Mouse (Mus musculus): ENCODE measurements around the gene Aifm3. TPM values are rescaled to one million over a fixed set of nuclear protein-coding genes. Genes with fewer than 3 reads are reported as not detected.
A peak's percentile ranks its signal among the peaks of the same experiment; 100 is the strongest.

Aifm3 gene
- total and polyA plus RNA-seq, 2 experiments from 2014 or later = 12.7 to 21.8 TPM

DNA sequence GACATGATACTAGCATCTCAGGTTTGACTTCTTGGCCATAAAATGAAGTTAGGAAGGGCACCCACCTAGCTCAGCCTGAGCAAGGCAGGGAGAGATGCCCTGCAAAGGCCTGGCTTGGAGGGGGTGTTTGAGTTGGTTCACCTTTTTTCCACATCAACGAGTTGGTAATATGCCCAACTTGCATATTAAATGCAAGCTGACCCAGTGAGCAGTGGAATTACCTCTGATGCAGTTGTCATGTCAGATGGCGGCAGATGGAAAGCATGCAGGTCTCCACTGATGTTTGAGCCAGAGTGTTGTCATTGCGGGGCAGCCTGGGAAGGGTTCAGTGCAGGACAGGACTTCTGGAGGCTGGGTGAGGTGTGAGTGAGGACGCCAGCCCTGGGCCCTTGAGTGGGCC, 22.0 kb downstream of the Aifm3 start:
- WGBS = 95% methylated on average over 4 of the region's 4 CpGs
- no peak overlapping the region for H3K4me3 ChIP-seq (ENCODE audit: low read depth, low read length)
- peaks cover 37% of the 10 kb centered on the region for H3K36me3 ChIP-seq (ENCODE audit: insufficient read depth)
- H3K4me1 ChIP-seq (ENCODE audit: insufficient read depth) = peaks cover 12% of the 10 kb centered on the region; the same call in 1 of the 2 replicates
- ATAC-seq (no peak), DNase-seq (no peak)
- no peak overlapping the region for H3K27ac ChIP-seq (ENCODE audit: low read depth, low read length)
- H3K9me3 ChIP-seq (ENCODE audit: low read length) = no peaks in the 10 kb centered on the region
- H3K27me3 ChIP-seq (ENCODE audit: insufficient read depth, low read length) = no peaks in the 10 kb centered on the region
- TF ChIP-seq CTCF (IDR thresholded peaks at IDR 0.05; ENCODE audit: low read depth) = no peak
- no peak overlapping the region for H3K9ac ChIP-seq
- H3K4me2 ChIP-seq (ENCODE audit: low read depth) = no peak overlapping the region

DNA sequence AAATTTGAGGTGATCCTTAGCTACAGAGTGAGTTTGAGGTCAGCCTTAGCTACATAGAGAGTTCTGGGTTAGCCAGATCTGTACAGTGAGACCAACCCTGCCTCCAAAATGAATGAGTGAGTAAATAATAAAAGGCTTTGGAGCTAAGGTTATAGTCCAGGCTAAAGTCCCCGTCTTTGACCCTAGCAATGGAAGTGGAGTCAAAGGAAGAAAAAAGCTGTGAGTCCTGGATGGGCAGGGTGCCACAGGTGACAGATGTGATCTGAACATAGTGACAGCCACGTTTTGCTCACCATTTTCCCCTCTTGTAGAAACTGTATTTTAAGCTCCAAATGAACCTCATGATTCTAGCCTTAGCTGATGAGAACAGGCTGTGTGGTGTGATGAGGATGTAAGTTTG, 29.5 kb downstream of the Aifm3 start:
- no peak for TF ChIP-seq CTCF (IDR thresholded peaks at IDR 0.05; ENCODE audit: low read depth)
- no peak for ATAC-seq
- Histone ChIP-seq H3K9me3 (ENCODE audit: low read length) (no peaks in the 10 kb centered on the region), H3K27me3 (ENCODE audit: insufficient read depth, low read length) (no peaks in the 10 kb centered on the region), H3K4me2 (ENCODE audit: low read depth) (no peak overlapping the region), H3K4me3 (ENCODE audit: low read depth, low read length) (no peak overlapping the region), H3K27ac (ENCODE audit: low read depth, low read length) (no peak overlapping the region), H3K36me3 (ENCODE audit: insufficient read depth) (peaks cover 87% of the 10 kb centered on the region), H3K9ac (no peak overlapping the region), H3K4me1 (ENCODE audit: insufficient read depth) (no peaks in the 10 kb centered on the region)
- DNase-seq = no peak
- 86% methylated on average over 2 of the region's 2 CpGs for WGBS

DNA sequence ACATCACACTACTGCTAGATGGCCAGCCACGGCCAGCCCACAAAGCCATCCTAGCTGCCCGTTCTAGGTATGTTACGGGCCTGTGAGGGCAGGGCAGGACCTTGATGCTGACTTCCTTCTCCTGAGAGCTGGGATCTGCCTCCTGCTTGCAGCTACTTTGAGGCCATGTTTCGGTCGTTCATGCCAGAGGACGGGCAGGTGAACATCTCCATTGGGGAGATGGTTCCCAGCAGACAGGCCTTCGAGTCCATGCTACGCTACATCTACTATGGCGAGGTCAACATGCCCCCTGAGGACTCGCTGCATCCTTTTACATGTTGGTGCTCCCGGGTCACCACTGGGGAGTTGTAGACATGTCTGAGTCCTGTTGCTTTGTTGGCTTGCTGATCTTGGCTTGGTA, 34.7 kb downstream of the Aifm3 start:
- Histone ChIP-seq H3K27me3 (ENCODE audit: insufficient read depth, low read length) (no peaks in the 10 kb centered on the region), H3K9ac (no peak overlapping the region), H3K4me3 (ENCODE audit: low read depth, low read length) (no peak overlapping the region), H3K27ac (ENCODE audit: low read depth, low read length) (no peak overlapping the region), H3K36me3 (ENCODE audit: insufficient read depth) (peaks cover 96% of the 10 kb centered on the region), H3K4me2 (ENCODE audit: low read depth) (no peak overlapping the region), H3K9me3 (ENCODE audit: low read length) (no peaks in the 10 kb centered on the region), H3K4me1 (ENCODE audit: insufficient read depth) (no peaks in the 10 kb centered on the region)
- ATAC-seq (no peak), DNase-seq (no peak)
- 95% methylated on average over 11 of the region's 11 CpGs for WGBS
- TF ChIP-seq CTCF (IDR thresholded peaks at IDR 0.05; ENCODE audit: low read depth) = no peak

DNA sequence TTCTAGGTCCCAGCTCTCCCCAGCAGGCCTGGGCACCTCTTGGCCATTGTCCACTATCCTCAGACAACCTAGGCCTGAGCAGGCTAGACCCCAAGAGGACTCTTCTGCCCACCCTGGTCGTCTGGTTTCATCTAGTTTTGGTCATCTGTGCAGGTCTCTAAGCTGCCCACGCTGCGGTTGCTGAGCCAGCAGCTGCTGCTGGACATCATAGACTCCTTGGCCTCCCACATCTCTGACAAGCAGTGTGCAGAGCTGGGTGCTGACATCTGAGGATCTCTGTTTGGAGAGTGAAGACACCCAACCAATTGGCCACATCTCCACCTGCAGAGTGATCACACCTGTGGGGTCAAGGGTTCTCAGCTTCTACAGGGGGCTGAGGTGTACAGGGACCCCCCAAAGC, 36.1 kb downstream of the Aifm3 start:
- Histone ChIP-seq H3K4me3 (ENCODE audit: low read depth, low read length) (no peak overlapping the region), H3K9me3 (ENCODE audit: low read length) (no peaks in the 10 kb centered on the region), H3K27ac (ENCODE audit: low read depth, low read length) (no peak overlapping the region), H3K4me2 (ENCODE audit: low read depth) (no peak overlapping the region), H3K9ac (no peak overlapping the region), H3K36me3 (ENCODE audit: insufficient read depth) (peaks cover 83% of the 10 kb centered on the region), H3K27me3 (ENCODE audit: insufficient read depth, low read length) (no peaks in the 10 kb centered on the region), H3K4me1 (ENCODE audit: insufficient read depth) (0 out of 2 replicates have a peak, but pooled peaks cover 7% of the 10 kb centered on the region)
- no peak for TF ChIP-seq CTCF (IDR thresholded peaks at IDR 0.05; ENCODE audit: low read depth)
- ATAC-seq (no peak), DNase-seq (no peak)
- WGBS = 81% methylated on average over 3 of the region's 3 CpGs

DNA sequence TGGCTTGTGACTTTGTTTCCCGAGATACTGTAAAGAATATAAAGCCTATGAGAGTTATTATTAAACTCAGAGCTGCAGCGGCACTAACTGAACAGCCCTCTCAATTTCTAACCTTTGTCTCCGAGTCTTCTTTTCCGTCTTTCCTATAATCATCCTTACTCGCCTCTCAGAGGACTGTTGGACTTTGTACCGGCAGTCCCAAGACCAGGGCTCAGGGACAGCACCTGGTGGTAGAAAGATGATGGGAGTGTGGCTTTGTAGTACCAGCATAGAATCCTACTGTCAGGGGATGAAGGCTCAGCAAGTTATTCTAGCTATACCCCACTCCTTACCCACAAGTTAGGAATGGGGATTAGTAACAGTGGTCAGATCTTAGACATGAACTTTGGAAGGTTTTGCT, 36.8 kb downstream of the Aifm3 start:
- H3K9me3 ChIP-seq (ENCODE audit: low read length) = no peaks in the 10 kb centered on the region
- DNase-seq (no peak), ATAC-seq (no peak)
- H3K27ac ChIP-seq (ENCODE audit: low read depth, low read length) = no peak overlapping the region
- no peak overlapping the region for H3K4me2 ChIP-seq (ENCODE audit: low read depth)
- 93% methylated on average over 6 of the region's 6 CpGs for WGBS
- no peaks in the 10 kb centered on the region for H3K27me3 ChIP-seq (ENCODE audit: insufficient read depth, low read length)
- H3K4me3 ChIP-seq (ENCODE audit: low read depth, low read length) = no peak overlapping the region
- H3K4me1 ChIP-seq (ENCODE audit: insufficient read depth) = 0 out of 2 replicates have a peak, but pooled peaks cover 7% of the 10 kb centered on the region
- TF ChIP-seq CTCF (IDR thresholded peaks at IDR 0.05; ENCODE audit: low read depth) = no peak
- peaks cover 76% of the 10 kb centered on the region for H3K36me3 ChIP-seq (ENCODE audit: insufficient read depth)
- 0 out of 2 replicates have a peak overlapping the region, but pooled peaks have one; percentile 10 for H3K9ac ChIP-seq

DNA sequence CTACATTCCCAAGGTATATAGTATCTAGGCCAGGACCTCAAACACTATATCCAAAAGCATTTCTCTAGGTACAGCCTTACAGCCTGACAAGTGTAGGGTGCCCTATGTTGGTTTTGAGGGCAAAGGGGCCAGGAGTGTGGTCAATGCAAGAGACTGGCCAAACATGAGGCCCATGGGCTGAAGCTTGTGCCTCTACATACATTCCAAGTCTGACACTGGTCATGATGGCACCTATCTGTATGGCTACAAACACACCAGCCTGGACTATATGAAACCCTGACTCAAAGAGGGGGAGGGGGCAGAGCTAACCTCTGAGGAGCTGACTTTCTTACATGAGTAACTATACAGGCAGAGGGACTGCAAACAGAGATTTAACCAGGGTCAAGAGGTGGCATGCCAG, 38.2 kb downstream of the Aifm3 start:
- no peaks in the 10 kb centered on the region for H3K9me3 ChIP-seq (ENCODE audit: low read length)
- DNase-seq = no peak
- no peaks in the 10 kb centered on the region for H3K27me3 ChIP-seq (ENCODE audit: insufficient read depth, low read length)
- H3K4me3 ChIP-seq (ENCODE audit: low read depth, low read length) = no peak overlapping the region
- H3K4me1 ChIP-seq (ENCODE audit: insufficient read depth) = peaks cover 14% of the 10 kb centered on the region
- no peak for TF ChIP-seq CTCF (IDR thresholded peaks at IDR 0.05; ENCODE audit: low read depth)
- H3K4me2 ChIP-seq (ENCODE audit: low read depth) = no peak overlapping the region
- no peak for ATAC-seq
- H3K36me3 ChIP-seq (ENCODE audit: insufficient read depth) = peaks cover 62% of the 10 kb centered on the region
- H3K27ac ChIP-seq (ENCODE audit: low read depth, low read length) = no peak overlapping the region
- H3K9ac ChIP-seq = no peak overlapping the region

DNA sequence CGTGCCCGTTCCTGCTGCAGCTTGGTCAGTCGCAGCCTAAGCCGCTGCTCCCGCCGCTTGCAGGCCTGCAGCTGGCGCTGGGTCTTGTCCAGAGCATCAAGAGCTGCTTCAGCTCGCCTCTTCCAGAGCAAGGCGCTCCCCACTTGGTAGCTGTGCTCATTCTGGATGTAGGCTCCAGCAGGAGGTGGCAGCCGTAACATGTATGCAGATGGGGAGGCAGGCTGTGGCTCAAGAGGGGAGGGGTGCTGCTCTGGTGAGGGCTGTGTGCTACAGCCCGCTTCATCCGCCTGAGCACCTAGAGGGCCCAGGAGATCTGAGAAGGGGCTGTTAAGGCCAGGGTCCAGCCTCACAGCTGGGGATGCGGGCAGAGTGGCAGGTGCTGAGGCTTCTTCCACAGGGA, 38.9 kb downstream of the Aifm3 start:
- Histone ChIP-seq H3K4me1 (ENCODE audit: insufficient read depth) (peaks cover 14% of the 10 kb centered on the region), H3K4me3 (ENCODE audit: low read depth, low read length) (no peak overlapping the region), H3K27ac (ENCODE audit: low read depth, low read length) (no peak overlapping the region), H3K27me3 (ENCODE audit: insufficient read depth, low read length) (no peaks in the 10 kb centered on the region), H3K4me2 (ENCODE audit: low read depth) (no peak overlapping the region), H3K36me3 (ENCODE audit: insufficient read depth) (peaks cover 55% of the 10 kb centered on the region), H3K9me3 (ENCODE audit: low read length) (no peaks in the 10 kb centered on the region), H3K9ac (no peak overlapping the region)
- DNase-seq = no peak
- 86% methylated on average over 13 of the region's 13 CpGs for WGBS
- TF ChIP-seq CTCF (IDR thresholded peaks at IDR 0.05; ENCODE audit: low read depth) = no peak
- no peak for ATAC-seq
